Mouse (Mus musculus): ENCODE data around the gene Sertad4.

Gene Sertad4

GRCm38 (mm10) chr1:192855474-192856230 is at the start of gene Sertad4:
Gene Sertad4 (minus strand): TSS chr1:192855756.
- DNase-seq = peak; percentile 67 to 80

- DNase-seq = no peak
These were observed 46.0 kb upstream of the Sertad4 start for GRCm38 (mm10) chr1:192901516-192901915.

DNA sequence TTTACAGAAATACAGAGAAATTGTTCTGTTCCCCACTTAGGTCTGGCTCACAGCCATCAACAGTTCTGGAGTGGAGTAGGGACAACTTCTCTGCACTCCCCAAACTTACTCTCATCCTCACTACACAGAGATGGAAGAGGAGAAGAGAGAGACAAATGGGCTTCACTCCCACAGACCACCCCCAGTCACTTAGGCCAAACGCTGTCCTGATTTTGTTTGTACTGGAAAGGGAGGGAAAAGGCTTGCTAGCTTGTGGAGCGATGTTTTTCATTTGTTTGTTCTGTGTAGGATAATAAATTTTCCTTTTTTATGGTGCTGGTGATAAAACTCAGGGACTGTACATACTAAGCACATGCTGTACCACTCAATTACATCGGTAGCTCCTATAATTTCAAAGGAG is 45.4 kb upstream of the Sertad4 start:
- no peak for DNase-seq

DNA sequence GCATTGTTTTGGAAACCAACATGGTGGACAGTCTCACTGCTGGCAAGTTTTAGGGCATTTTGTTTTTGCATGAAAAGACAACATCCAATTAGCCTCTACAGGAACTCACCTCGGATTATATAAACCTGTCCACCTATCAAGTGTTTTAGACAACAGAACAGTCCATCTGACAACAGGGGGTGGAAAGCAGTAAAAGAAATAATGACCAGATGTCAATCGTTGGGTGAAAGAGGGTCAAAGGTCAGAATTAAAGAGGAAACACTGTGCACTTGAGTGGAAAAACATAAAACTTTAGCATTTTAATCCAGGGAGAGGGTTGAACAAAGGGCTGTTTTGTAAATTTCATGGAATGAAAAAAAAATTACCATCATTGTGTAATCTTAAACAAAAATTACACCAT is 43.2 kb upstream of the Sertad4 start:
- no peak for DNase-seq

GRCm38 (mm10) chr1:192897218-192897617 is 41.7 kb upstream of the Sertad4 start:
- no peak for DNase-seq

- no peak for DNase-seq
These were observed 40.5 kb upstream of the Sertad4 start for GRCm38 (mm10) chr1:192896076-192896475.

DNA sequence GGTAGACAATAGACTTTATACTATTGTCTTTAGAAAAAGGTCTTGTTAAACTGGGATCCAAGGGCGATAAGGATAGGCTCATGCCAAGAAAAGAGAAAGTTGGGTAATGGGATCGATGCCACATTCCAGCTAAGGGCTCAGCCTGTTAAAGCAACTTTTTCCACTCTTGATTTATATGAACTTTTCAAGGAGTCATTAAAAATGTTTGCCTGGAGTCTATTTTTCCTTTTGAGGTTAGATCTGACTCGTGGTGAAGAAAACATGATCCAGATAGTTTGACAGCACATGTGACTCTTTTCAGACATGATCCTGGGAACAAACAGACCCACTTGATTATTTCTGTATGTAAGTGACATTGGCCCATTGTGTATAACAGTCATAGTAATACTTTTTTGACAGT is 35.2 kb upstream of the Sertad4 start:
- no peak for DNase-seq

- DNase-seq = no peak
These were observed 27.2 kb upstream of the Sertad4 start for GRCm38 (mm10) chr1:192882617-192883295.

DNA sequence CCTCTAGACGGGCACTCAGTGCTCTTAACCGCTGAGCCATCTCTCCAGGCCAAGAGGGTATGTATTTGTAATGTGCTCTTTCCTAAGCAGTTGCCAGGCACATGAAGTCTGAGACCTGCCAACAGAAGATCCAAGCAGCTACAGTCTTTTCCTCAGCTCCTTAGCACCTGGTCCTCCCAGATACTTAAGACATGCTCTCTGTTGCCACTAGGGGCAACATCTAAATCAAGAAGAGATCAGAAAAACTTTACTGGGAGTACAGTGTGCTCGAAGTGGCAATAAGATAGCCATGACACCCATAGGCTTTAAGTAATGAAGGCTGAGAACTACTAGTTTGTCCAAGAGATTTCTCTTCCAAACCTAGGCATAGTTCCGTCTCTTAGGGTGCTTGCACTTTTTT is 24.6 kb upstream of the Sertad4 start:
- no peak for DNase-seq

DNA sequence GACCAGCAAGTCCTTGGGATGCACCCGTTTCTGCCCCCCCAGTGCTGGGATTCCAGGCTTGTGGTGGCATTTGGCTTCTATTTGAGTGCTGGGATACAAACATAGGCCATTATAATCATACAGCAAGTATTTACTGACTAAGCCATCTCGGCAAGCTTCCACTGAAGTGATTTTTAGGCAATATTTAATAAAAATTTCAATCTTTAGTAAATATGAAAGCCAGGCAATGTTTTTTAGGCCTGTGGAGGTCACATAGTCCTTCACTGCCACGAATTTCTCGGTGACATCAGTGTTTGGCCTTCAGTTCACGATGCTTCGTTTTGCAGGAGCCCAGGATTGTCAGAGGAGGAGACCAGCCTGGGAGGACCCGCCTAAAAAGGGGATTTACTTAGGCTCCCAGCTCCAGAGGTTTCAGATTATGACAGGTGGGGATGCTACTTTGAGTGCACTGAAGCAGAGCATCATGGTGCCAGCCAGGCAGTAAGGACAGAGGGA is 23.6 kb upstream of the Sertad4 start:
- no peak for DNase-seq

DNA sequence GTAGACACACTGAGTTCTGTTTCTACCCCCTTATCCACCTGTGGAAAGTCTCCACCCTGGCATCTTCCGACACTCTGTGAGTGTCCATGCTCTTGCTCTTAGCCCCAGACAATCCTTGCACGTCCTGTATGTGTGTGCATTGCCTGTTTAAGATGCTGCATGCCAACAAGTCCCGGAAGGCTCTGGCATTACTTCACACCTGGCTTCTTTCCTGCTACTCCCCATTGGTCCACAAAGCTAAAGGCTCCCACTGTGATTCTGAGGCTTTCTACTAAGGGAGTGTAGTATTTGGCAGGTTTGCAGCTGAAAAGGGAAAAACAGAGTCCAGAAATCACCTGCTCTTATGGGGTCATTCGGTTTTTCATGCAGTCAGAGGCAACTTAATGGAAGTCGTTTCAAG is 17.3 kb upstream of the Sertad4 start:
- DNase-seq = no peak

GRCm38 (mm10) chr1:192869761-192870160 is 14.2 kb upstream of the Sertad4 start:
- DNase-seq = no peak

- DNase-seq = no peak
These were observed 8.9 kb upstream of the Sertad4 start for GRCm38 (mm10) chr1:192864440-192864839.

DNA sequence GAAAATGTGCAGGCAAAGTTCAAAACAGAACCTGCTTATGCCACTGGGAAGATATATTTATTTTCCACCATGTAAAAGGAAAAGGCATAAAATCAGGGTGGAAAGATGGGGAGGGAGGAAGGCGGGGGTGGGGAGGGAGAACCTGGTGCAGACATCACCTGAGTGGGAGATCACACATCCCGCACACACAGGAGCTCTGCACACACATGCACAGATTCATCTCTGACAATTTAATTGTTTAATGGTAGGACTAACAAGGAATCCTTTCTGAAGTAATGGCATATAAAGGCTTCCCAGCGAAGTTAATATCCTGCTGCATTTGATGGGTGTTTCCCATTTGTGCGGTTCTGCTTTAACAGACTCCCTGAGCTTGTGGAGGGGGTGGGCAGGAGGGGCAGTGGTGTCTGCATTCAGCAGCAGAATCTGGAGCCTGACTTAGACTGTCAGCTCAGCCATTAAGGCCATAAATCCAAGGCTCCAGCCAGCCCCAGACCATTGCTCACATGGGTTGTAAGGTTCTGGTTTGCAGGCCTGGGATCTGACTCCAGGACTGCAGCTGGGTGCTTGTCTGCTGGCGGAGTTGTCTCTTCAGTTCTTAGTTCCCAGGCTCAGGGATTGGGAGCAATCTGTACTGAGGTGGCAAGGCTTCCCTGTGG is 5.9 kb upstream of the Sertad4 start:
- DNase-seq = no peak

DNA sequence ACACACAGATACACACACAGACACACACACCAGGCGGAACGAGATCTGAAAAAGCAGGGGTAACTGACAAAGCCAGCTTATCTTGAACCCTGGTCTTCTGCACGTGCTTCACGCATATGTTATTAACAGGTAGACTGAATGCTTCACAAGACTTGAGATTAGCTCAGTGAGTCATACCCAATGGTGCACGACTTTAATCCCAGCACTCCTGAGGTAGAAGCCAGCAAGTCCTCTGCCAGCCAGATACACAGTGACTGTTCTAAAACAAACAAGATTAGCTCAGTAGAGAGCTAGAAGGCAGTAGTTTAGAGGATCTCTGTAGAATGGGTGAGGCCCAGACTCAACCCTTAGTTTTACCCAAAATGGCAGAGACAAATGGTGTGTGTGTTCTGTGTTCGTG is 4.7 kb upstream of the Sertad4 start:
- no peak for DNase-seq

- no peak for DNase-seq
These were observed 2.0 kb upstream of the Sertad4 start for GRCm38 (mm10) chr1:192857582-192857981.

- DNase-seq = no peak
These were observed 1.4 kb upstream of the Sertad4 start for GRCm38 (mm10) chr1:192856931-192857330.

GRCm38 (mm10) chr1:192856411-192856810 is 855 bp upstream of the Sertad4 start:
- DNase-seq = peak in 1 of 2 experiments; percentile 25

GRCm38 (mm10) chr1:192854819-192855271 is 711 bp downstream of the Sertad4 start:
- DNase-seq = peak; percentile 31 to 59

- no peak for DNase-seq
These were observed 1.4 kb downstream of the Sertad4 start for GRCm38 (mm10) chr1:192853988-192854818.

GRCm38 (mm10) chr1:192853429-192853828 is 2.1 kb downstream of the Sertad4 start:
- no peak for DNase-seq

GRCm38 (mm10) chr1:192852047-192852446 is 3.5 kb downstream of the Sertad4 start:
- DNase-seq = no peak

GRCm38 (mm10) chr1:192851640-192852039 is 3.9 kb downstream of the Sertad4 start:
- DNase-seq = peak; percentile 44 to 53

Measured in kidney, postnatal 25 days (tissue).